Mouse (Mus musculus) urinary bladder, postnatal 0 days (tissue): ENCODE data around the gene Pitpnc1. TPM values are rescaled to one million over a fixed set of nuclear protein-coding genes. Genes with fewer than 3 reads are reported as not detected.

Source experiments
- polyA plus RNA-seq: library from polyadenylated mRNA; unstranded; fragments of >200 nt; fragmentation: Nextera tagmentation; extraction: Ambion mirVana; gene quantifications from 2 replicates; pipeline ENCODE4 v1.2.1, GENCODE M21; 2015

The Pitpnc1 gene
- polyA plus RNA-seq: 3.7 and 4.6 TPM in 2 replicates

DNA sequence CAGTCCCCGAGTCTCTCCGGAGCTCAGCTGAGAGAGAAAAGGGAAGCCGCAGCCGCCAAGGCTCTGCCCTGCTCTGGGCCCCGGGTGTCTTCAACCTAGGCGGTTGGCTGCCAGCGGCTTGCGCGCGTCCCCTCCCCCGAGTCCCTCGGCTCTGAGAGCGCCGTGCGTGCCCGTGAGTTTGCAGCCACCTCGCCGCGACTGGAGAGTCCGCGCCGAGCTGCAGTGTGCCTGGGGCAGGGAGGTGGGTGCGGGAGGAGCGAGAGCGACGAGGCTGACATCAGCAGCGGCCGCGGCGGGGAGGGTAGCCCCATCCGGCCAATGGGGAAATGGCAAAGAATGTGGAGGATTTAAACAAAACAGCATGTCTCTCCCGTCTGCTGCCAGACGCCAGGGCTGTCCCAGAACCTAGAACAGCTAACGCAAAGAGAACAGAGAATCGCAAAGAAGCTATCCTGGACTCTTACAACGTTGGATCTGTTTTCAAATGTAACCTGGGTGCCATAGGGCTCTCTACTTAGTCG is at the start of gene Pitpnc1:
TSS of gene Pitpnc1 (minus strand) at position 179 of the 521 bp plus-strand sequence.

DNA sequence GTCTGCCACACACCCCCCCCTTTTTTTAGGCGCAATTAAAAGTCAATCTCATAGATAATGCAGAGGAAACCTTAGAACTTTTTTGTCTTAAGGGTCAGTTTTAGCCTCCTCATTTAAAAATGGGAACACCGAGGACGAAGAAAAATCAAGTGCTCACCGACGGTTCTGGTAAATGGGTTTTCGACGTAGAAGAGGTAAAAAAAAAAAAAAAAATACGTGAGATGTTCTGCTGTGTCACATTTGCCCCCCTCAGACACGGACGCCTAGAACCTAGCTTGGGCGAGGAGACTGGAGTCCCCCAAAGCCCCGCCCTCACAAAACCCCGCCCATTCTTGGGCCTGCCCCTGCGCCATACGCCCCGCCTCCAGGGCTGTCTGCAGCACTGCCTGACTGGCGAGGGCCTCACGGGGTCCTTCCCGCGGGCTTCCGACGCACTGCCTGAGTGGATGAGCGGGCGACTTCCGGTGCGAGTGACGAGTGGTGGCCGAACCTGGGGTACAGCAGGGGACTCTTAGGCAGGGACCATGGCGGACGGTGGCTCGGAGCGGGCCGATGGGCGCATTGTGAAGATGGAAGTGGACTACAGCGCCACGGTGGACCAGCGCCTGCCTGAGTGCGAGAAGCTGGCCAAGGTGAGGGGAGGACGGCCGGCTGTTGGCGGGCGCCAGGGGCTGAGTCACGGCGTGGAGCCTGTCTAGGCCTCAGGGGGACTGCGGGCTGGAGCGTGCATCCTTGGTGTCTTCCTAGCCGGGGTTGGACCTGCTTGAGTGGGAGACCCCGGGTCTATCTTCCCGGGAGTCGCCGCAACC is 8.8 kb upstream of the Pitpnc1 start, which contains the start of gene Psmd12:
TSS of gene Psmd12 (plus strand) at position 432 of the 809 bp plus-strand sequence.

DNA sequence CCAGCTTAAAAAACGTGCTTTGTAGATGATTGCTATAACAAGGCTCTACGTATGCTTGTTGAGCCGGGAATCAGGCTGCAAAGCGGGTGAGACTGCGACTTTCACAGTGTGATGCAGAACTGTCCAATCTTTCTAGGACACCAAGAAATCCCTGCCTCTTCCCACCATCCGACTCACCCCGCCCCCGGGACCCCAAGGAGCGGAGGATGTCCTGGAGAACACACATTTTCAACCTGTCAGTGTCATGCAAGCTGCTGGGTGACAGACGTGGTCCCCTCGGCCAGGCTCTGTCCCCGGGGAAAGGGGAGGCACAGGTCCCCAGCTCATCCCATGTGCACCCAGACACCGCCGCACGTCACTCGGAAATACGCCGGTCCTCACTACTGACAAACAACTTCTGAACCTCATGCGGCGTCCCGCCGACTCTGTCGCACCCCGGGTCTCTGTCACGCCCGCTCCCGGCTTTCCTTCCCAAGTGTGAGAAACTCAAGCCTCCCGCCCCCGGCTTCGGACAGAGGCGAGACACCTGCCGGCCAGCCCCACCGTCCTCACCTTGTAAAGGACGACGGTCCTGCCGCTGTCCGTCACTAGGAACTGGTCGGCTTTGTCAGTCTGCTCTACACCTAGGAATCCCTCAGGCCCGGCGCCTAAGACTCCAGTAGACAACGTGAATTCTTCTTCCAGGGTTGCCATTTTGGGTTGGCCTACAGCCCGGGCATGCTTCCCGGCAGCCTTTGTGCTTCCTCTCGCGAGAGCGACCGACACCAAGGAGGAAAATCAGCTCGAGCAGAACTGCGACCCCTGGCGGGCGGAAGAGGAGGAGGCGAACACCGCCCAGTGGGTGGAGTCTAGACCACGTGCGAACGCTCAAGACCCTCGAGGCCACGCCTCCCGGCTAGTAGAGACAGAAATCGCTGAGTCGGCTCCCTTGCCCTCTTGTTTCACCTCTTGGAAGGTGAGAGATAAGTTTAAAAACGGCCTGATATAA is 281.6 kb downstream of the Pitpnc1 start, which contains the start of gene Nol11:
TSS of gene Nol11 (minus strand) at position 817 of the 988 bp plus-strand sequence.

Other genes with a start within 250 kb of the Pitpnc1 start
- 130 and 149 TPM in 2 replicates for gene Psmd12, start 8.8 kb upstream of the Pitpnc1 start, polyA plus RNA-seq
- 6.4 TPM in 2 replicates for gene Helz, start 77.2 kb upstream of the Pitpnc1 start, polyA plus RNA-seq
- not detected in 2 replicates for gene Cacng1, start 245.8 kb upstream of the Pitpnc1 start, polyA plus RNA-seq